Mouse (Mus musculus) skeletal muscle tissue, adult 2 months (tissue): ENCODE results near the gene Rtkn2.
A peak's percentile ranks its signal among the peaks of the same experiment; 100 is the strongest.

Source experiments
- DNase-seq: peaks from one replicate; pipeline ENCODE4 v3.0.0-alpha.2; 2012; ENCODE audit warnings: low read depth, low spot score

Rtkn2 gene

DNA sequence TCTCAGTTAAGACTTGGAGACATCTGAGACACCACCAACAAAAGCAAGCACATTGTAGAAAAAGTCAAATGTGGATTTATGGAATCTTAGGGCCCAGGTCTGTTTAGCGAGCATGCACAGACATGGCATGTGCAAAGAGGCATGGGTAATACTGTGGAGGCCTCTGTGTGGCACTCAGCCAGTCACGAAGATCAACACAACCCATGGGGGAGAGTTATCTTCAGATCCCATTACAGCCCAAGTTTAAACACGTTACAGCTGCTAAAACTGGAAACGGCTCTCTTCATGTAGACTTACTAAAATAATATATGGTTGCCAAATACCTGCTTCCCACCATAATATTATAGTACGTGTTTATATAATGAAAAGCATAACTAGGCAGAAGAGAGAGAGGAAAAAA is 124.6 kb downstream of the Rtkn2 start:
- peak; percentile 67 for DNase-seq

DNA sequence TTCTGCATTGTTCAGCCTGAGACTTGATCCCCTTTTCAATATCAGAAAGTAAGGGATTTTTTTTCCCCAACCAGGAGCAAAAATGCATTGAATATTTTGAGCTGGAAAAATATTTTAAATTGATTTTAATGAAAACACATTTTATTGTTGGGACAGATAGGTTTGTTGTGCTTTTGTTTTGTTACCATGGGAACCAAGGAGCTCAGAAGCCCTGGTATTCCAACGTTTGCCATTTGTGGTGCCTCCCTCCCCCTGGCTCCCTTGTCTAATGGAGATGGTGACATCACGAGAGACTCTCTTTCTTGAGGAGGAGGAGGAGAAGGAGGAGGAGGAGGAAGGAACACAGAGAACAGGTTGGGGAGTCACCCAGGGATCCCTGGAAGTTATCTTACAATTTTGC is 125.1 kb downstream of the Rtkn2 start:
- peak; percentile 71 for DNase-seq

DNA sequence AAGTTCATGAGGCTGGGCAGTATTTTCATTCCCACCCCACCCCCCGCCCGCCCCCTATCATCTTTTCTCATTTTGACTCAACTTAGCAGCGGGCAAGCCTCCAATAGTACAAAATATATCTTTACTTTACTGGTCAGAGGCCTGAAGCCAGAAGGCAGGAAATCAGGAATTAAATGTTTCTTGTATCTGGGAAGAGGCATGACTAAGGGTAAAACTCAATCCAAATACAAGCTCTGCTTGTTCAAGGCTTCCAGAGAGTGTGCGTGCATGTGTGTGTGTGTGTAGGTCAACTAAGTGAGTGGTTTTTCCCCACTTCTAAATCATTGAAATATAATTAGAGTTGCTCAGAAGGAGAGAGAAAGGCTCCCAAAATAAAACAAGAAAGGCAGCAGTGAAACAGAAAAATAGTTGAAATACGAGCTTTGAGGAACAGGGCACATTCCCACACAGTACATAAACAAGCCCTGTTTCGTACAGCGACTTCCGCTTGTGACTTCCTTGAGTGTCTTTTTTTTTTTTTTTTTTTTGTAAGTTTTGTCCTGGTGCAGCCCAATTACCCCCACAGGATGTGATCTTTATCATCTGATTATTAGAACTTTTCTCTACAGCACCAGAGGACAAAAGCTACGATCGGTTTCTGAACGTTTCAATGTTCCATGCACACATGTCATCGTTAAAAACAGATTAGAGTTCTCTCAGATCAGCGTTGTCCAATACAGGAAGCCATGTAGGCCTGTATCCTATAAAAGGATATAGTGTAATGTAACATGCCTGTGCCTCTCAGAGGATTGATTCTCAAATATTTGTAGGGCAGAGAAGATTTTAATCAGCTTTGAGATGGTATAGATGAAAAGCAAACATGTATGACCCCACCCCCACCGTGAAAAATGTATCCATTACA is 125.8 kb downstream of the Rtkn2 start:
- DNase-seq = peak; percentile 26

DNA sequence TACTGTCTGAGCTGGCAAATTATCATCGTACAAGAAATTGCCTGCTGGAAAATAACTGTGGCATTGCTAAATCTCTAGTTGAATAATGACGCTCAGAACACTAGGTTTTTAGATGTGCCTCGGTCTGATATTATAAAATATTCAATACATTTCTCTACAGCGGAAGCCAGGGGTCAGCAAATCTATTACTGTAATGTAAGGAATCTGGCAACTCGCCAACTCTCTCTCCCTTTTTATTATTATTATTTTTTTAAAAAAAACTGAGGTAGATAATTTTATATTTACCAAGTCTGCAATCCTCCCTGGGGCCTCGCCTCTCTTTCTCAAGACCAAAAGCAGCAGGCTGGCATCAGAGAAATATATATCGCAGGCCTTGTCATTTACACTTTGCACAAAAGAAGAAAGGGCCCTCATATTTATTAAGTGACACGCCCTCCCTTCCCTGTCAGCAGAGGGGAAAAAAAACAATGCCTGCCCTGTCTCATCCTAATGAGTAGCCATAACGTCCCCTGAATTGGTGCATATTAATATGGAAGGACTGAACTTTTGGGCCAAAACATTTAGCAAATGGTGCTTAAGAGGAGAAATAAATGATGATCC is 127.1 kb downstream of the Rtkn2 start:
- no peak for DNase-seq

DNA sequence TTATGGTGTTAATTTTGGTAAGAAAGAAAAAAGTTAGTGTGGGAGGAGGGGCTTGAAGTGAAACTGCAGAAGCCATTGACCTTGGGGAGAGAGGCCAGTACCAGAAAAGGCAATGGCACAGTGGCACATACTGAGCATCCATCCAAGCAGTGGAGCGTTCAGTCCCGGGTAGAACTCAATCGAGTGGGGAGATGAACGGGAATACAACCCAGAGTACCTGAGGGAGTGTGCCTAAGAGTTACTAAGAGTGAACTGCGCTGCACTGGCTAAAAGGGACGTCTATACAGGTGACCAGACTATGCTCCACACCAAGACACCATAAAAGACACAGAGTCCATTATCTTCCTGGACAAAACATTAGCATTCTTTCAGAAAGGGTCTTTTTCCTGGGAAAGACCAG is 128.3 kb downstream of the Rtkn2 start:
- no peak for DNase-seq
